Mouse (Mus musculus) liver, embryonic 14.5 days (tissue): ENCODE data around the gene Zfp60.

Experiments
- CTCF ChIP-seq: IDR thresholded peaks from 2 replicates; pipeline ENCODE4 v1.5.1; 2016; ENCODE audit warnings: antibody characterized with exemption, low read depth, control low read depth
- EP300 ChIP-seq: IDR thresholded peaks from 2 replicates; pipeline ENCODE4 v1.6.1; 2016; ENCODE audit warnings: antibody characterized with exemption, low read depth

- TF ChIP-seq EP300 (no peak), CTCF (no peak)
These were observed 25.3 kb downstream of the Zfp60 start for GRCm38 (mm10) chr7:27756351-27757047.
